Mouse (Mus musculus) erythroblast, embryonic 14.5 days (primary cell): Measurements from ENCODE around the gene Trp53tg5.

Experiments used
- GATA1 ChIP-seq: IDR thresholded peaks from 2 replicates; pipeline ENCODE4 v1.6.1; 2012; ENCODE audit warnings: low read length, inconsistent platforms, mixed read lengths
- TAL1 ChIP-seq: IDR thresholded peaks from 3 replicates; pipeline ENCODE4 v1.6.1; 2012; ENCODE audit warnings: low read length, inconsistent platforms, mixed read lengths

- TF ChIP-seq TAL1 (no peak), GATA1 (no peak)
Measured at GRCm38 (mm10) chr2:164485681-164486257, 12.2 kb upstream of the Trp53tg5 start, which contains the start of gene Dbndd2.
